Mouse (Mus musculus): Measurements from ENCODE around the gene Prmt9. TPM values are rescaled to one million over a fixed set of nuclear protein-coding genes. Genes with fewer than 3 reads are reported as not detected.

The Prmt9 gene
- total and polyA plus RNA-seq, 2 experiments from 2014 or later = 21.1 to 23.0 TPM

GRCm38 (mm10) chr8:77545616-77546015 is 3.6 kb upstream of the Prmt9 start:
- Histone ChIP-seq H3K4me3 (ENCODE audit: low read length) (no peak overlapping the region), H3K27me3 (ENCODE audit: insufficient read depth, low read length) (no peaks in the 10 kb centered on the region), H3K27ac (no peak overlapping the region), H3K4me1 (ENCODE audit: insufficient read depth, low read length) (no peaks in the 10 kb centered on the region), H3K4me2 (ENCODE audit: low read depth, low read length) (no peak overlapping the region), H3K36me3 (ENCODE audit: insufficient read depth, low read length) (no peaks in the 10 kb centered on the region), H3K9me3 (ENCODE audit: low read length) (no peaks in the 10 kb centered on the region), H3K9ac (replicated peaks; ENCODE audit: low read length) (no peak overlapping the region)
- TF ChIP-seq CTCF (IDR thresholded peaks at IDR 0.05; ENCODE audit: low read depth) = no peak
- WGBS = 90% methylated on average over 4 of the region's 4 CpGs
- no peak for ATAC-seq
- DNase-seq (ENCODE audit: low spot score) = no peak

- peak; percentile 77 for TF ChIP-seq CTCF (IDR thresholded peaks at IDR 0.05; ENCODE audit: low read depth)
- no peaks in the 10 kb centered on the region; the same call in 1 of the 2 replicates for H3K36me3 ChIP-seq (ENCODE audit: insufficient read depth, low read length)
- no peaks in the 10 kb centered on the region for H3K4me1 ChIP-seq (ENCODE audit: insufficient read depth, low read length)
- peak overlapping the region; percentile 77 for H3K4me2 ChIP-seq (ENCODE audit: low read depth, low read length)
- H3K4me3 ChIP-seq (ENCODE audit: low read length) = peak overlapping the region; percentile 89
- peak overlapping the region; percentile 92 for H3K9ac ChIP-seq (replicated peaks; ENCODE audit: low read length)
- ATAC-seq (0 out of 2 replicates have a peak, but pooled peaks have one; percentile 10), DNase-seq (ENCODE audit: low spot score) (peak; percentile 72)
- WGBS = 19% methylated on average over 7 of the region's 7 CpGs
- no peaks in the 10 kb centered on the region for H3K27me3 ChIP-seq (ENCODE audit: insufficient read depth, low read length)
- peak overlapping the region; percentile 93 for H3K27ac ChIP-seq
- 0 out of 2 replicates have a peak, but pooled peaks cover 3% of the 10 kb centered on the region for H3K9me3 ChIP-seq (ENCODE audit: low read length)
These were observed 834 bp downstream of the Prmt9 start for GRCm38 (mm10) chr8:77549881-77550580.

GRCm38 (mm10) chr8:77552491-77552890 is 3.3 kb downstream of the Prmt9 start:
- no peaks in the 10 kb centered on the region for H3K27me3 ChIP-seq (ENCODE audit: insufficient read depth, low read length)
- H3K4me2 ChIP-seq (ENCODE audit: low read depth, low read length) = no peak overlapping the region
- ATAC-seq (no peak), DNase-seq (ENCODE audit: low spot score) (no peak)
- 97% methylated on average over 3 of the region's 3 CpGs for WGBS
- no peak for TF ChIP-seq CTCF (IDR thresholded peaks at IDR 0.05; ENCODE audit: low read depth)
- no peak overlapping the region for H3K27ac ChIP-seq
- no peaks in the 10 kb centered on the region for H3K4me1 ChIP-seq (ENCODE audit: insufficient read depth, low read length)
- H3K9ac ChIP-seq (replicated peaks; ENCODE audit: low read length) = no peak overlapping the region
- H3K36me3 ChIP-seq (ENCODE audit: insufficient read depth, low read length) = peaks cover 11% of the 10 kb centered on the region
- H3K9me3 ChIP-seq (ENCODE audit: low read length) = 0 out of 2 replicates have a peak, but pooled peaks cover 3% of the 10 kb centered on the region
- H3K4me3 ChIP-seq (ENCODE audit: low read length) = no peak overlapping the region

- no peak overlapping the region for H3K4me2 ChIP-seq (ENCODE audit: low read depth, low read length)
- no peak overlapping the region for H3K4me3 ChIP-seq (ENCODE audit: low read length)
- ATAC-seq (no peak), DNase-seq (ENCODE audit: low spot score) (no peak)
- no peak for TF ChIP-seq CTCF (IDR thresholded peaks at IDR 0.05; ENCODE audit: low read depth)
- H3K9me3 ChIP-seq (ENCODE audit: low read length) = no peaks in the 10 kb centered on the region
- WGBS = 94% methylated on average over 3 of the region's 3 CpGs
- no peaks in the 10 kb centered on the region for H3K27me3 ChIP-seq (ENCODE audit: insufficient read depth, low read length)
- H3K9ac ChIP-seq (replicated peaks; ENCODE audit: low read length) = no peak overlapping the region
- H3K27ac ChIP-seq = no peak overlapping the region
- H3K4me1 ChIP-seq (ENCODE audit: insufficient read depth, low read length) = no peaks in the 10 kb centered on the region
- H3K36me3 ChIP-seq (ENCODE audit: insufficient read depth, low read length) = peaks cover 21% of the 10 kb centered on the region
These were observed 12.2 kb downstream of the Prmt9 start for GRCm38 (mm10) chr8:77561441-77561840.

DNA sequence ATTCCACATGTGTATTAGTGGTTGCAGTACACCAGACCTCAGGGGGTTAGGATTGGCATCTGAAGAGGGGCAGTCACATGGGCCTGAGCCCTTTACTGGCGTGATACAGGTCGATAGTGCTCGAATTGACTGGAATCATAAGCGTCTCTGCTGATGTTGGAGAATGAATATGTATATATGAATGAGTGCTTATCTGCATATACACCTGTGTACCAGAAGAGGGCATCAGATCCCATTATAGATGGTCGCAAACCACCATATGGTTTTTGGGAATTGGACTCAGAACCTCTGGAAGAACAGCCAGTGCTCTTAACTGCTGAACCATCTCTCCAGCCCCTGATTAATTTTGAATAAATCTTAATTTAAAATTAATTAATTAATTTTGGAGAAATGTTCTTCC is 25.0 kb downstream of the Prmt9 start:
- no peak for DNase-seq (ENCODE audit: low spot score)
- WGBS = 89% methylated on average over 5 of the region's 5 CpGs
- no peak for ATAC-seq
- peak; percentile 51 for TF ChIP-seq CTCF (IDR thresholded peaks at IDR 0.05; ENCODE audit: low read depth)
- H3K27ac ChIP-seq = no peak overlapping the region
- H3K9ac ChIP-seq (replicated peaks; ENCODE audit: low read length) = no peak overlapping the region
- H3K36me3 ChIP-seq (ENCODE audit: insufficient read depth, low read length) = peaks cover 20% of the 10 kb centered on the region; the same call in 1 of the 2 replicates
- H3K4me2 ChIP-seq (ENCODE audit: low read depth, low read length) = no peak overlapping the region
- H3K9me3 ChIP-seq (ENCODE audit: low read length) = no peaks in the 10 kb centered on the region
- H3K4me1 ChIP-seq (ENCODE audit: insufficient read depth, low read length) = no peaks in the 10 kb centered on the region
- H3K27me3 ChIP-seq (ENCODE audit: insufficient read depth, low read length) = no peaks in the 10 kb centered on the region
- H3K4me3 ChIP-seq (ENCODE audit: low read length) = no peak overlapping the region

DNA sequence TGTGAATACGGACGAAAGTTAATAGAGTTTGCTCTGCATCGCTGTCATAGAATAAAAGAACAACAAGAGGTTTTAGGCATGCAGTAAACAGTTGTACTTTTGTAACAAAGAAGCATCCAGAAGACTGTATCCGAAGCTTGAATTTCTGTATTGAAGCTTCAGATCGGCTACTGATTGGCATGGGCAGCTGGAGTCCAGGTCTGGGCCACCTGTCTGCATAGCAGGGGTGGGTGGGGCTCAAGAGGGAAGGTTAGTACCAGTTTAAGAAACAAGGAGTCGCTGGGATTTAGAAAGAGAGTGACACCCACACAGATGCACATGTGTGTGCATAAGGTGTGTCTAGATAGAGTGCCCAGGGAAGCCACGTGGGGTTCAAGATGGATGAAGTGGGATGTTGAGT is 28.5 kb downstream of the Prmt9 start:
- H3K9ac ChIP-seq (replicated peaks; ENCODE audit: low read length) = no peak overlapping the region
- H3K4me3 ChIP-seq (ENCODE audit: low read length) = no peak overlapping the region
- ATAC-seq (no peak), DNase-seq (ENCODE audit: low spot score) (no peak)
- no peak overlapping the region for H3K27ac ChIP-seq
- H3K36me3 ChIP-seq (ENCODE audit: insufficient read depth, low read length) = peaks cover 17% of the 10 kb centered on the region; the same call in 1 of the 2 replicates
- TF ChIP-seq CTCF (IDR thresholded peaks at IDR 0.05; ENCODE audit: low read depth) = no peak
- 94% methylated on average over 7 of the region's 7 CpGs for WGBS
- no peak overlapping the region for H3K4me2 ChIP-seq (ENCODE audit: low read depth, low read length)
- no peaks in the 10 kb centered on the region for H3K4me1 ChIP-seq (ENCODE audit: insufficient read depth, low read length)
- H3K9me3 ChIP-seq (ENCODE audit: low read length) = no peaks in the 10 kb centered on the region
- H3K27me3 ChIP-seq (ENCODE audit: insufficient read depth, low read length) = no peaks in the 10 kb centered on the region

- no peak overlapping the region for H3K9ac ChIP-seq (replicated peaks; ENCODE audit: low read length)
- H3K36me3 ChIP-seq (ENCODE audit: insufficient read depth, low read length) = peaks cover 9% of the 10 kb centered on the region; the same call in 1 of the 2 replicates
- H3K4me1 ChIP-seq (ENCODE audit: insufficient read depth, low read length) = no peaks in the 10 kb centered on the region
- WGBS = 86% methylated on average over 4 of the region's 4 CpGs
- H3K27ac ChIP-seq = no peak overlapping the region
- TF ChIP-seq CTCF (IDR thresholded peaks at IDR 0.05; ENCODE audit: low read depth) = no peak
- no peaks in the 10 kb centered on the region for H3K9me3 ChIP-seq (ENCODE audit: low read length)
- H3K27me3 ChIP-seq (ENCODE audit: insufficient read depth, low read length) = no peaks in the 10 kb centered on the region
- no peak overlapping the region for H3K4me2 ChIP-seq (ENCODE audit: low read depth, low read length)
- ATAC-seq = no peak
- no peak for DNase-seq (ENCODE audit: low spot score)
- no peak overlapping the region for H3K4me3 ChIP-seq (ENCODE audit: low read length)
These were observed 35.0 kb downstream of the Prmt9 start for GRCm38 (mm10) chr8:77584174-77584573.
